Mouse (Mus musculus): Measurements from ENCODE around the gene Phb2.

- TF ChIP-seq CTCF (IDR thresholded peaks at IDR 0.05; ENCODE audit: low read depth, low read length) (no peak), POLR2A (IDR thresholded peaks at IDR 0.05; ENCODE audit: insufficient read depth, low read length) (no peak)
Observed at GRCm38 (mm10) chr6:124755306-124755705, 43.2 kb downstream of the Phb2 start.
